Mouse (Mus musculus) limb, embryonic 10.5 days (tissue): ENCODE measurements at regions not wholly inside any gene's neighbourhood (a gene's known extent, or its start where the extent isn't known, plus 50 kb on each side); places are given as distances from the start of the nearest gene placed in this dataset.

ENCODE experiments used
- DNase-seq: peaks from one replicate; pipeline ENCODE4 v3.0.0-alpha.2; 2017; ENCODE audit warnings: low spot score
- H3K27ac ChIP-seq: fragments of 300-500 bp; sonication (generic); 2 replicates; pipeline ENCODE4 v1.5.1; 2016; ENCODE audit warnings: mild to moderate bottlenecking
- H3K27me3 ChIP-seq: fragments of 300-500 bp; sonication (generic); 2 replicates; pipeline ENCODE4 v1.6.1; 2016; ENCODE audit warnings: low read depth, mild to moderate bottlenecking; ENCODE audit not compliant: poor library complexity, severe bottlenecking
- H3K36me3 ChIP-seq: fragments of 300-500 bp; sonication (generic); 2 replicates; pipeline ENCODE4 v1.6.1; 2016; ENCODE audit warnings: mild to moderate bottlenecking, moderate library complexity
- H3K4me1 ChIP-seq: fragments of 300-500 bp; sonication (generic); 2 replicates; pipeline ENCODE4 v1.6.1; 2016
- H3K4me3 ChIP-seq: fragments of 300-500 bp; sonication (generic); 2 replicates; pipeline ENCODE4 v1.5.1; 2016; ENCODE audit warnings: mild to moderate bottlenecking, moderate library complexity
- H3K9me3 ChIP-seq: fragments of 300-500 bp; sonication (generic); replicated peaks from 2 replicates; pipeline ENCODE4 v1.6.1; 2016; ENCODE audit warnings: mild to moderate bottlenecking
- WGBS: fragments of 180-500 bp; shearing (Covaris S2); methylation state at CpG from one replicate; pipeline ENCODE4 v1.1.7; 2016; 5-methylcytosine and 5-hydroxymethylcytosine counted together

GRCm38 (mm10) chr13:101483816-101484215 lies 284.2 kb downstream of the Pik3r1 start:
- no peaks in the 10 kb centered on the region for H3K36me3 ChIP-seq
- DNase-seq, result no peak
- H3K27me3 ChIP-seq, result no peaks in the 10 kb centered on the region
- no peak overlapping the region for H3K4me3 ChIP-seq
- no peak overlapping the region for H3K27ac ChIP-seq
- no peaks in the 10 kb centered on the region for H3K9me3 ChIP-seq
- peaks cover 3% of the 10 kb centered on the region; the same call in 1 of the 2 replicates for H3K4me1 ChIP-seq
- WGBS, result 92% methylated on average over 3 of the region's 3 CpGs

- Histone ChIP-seq H3K4me3 (no peak overlapping the region), H3K4me1 (peaks cover 3% of the 10 kb centered on the region; the same call in 1 of the 2 replicates), H3K36me3 (no peaks in the 10 kb centered on the region), H3K9me3 (no peaks in the 10 kb centered on the region), H3K27ac (no peak overlapping the region), H3K27me3 (no peaks in the 10 kb centered on the region)
- WGBS, result 88% methylated on average over 6 of the region's 6 CpGs
- DNase-seq, result no peak
Observed at GRCm38 (mm10) chr13:101481551-101482184, 286.3 kb downstream of the Pik3r1 start.

- 93% methylated on average over 2 of the region's 2 CpGs for WGBS
- no peaks in the 10 kb centered on the region for H3K27me3 ChIP-seq
- no peaks in the 10 kb centered on the region for H3K36me3 ChIP-seq
- H3K27ac ChIP-seq, result no peak overlapping the region
- H3K4me1 ChIP-seq, result peaks cover 3% of the 10 kb centered on the region; the same call in 1 of the 2 replicates
- no peak for DNase-seq
- no peaks in the 10 kb centered on the region for H3K9me3 ChIP-seq
- H3K4me3 ChIP-seq, result no peak overlapping the region
Observed at GRCm38 (mm10) chr13:101479297-101479652, 288.7 kb downstream of the Pik3r1 start.

- no peaks in the 10 kb centered on the region for H3K27me3 ChIP-seq
- H3K27ac ChIP-seq, result no peak overlapping the region
- H3K36me3 ChIP-seq, result no peaks in the 10 kb centered on the region
- DNase-seq, result no peak
- H3K9me3 ChIP-seq, result no peaks in the 10 kb centered on the region
- WGBS, result 81% methylated on average over 4 of the region's 4 CpGs
- H3K4me1 ChIP-seq, result peaks cover 3% of the 10 kb centered on the region; the same call in 1 of the 2 replicates
- no peak overlapping the region for H3K4me3 ChIP-seq
Observed at GRCm38 (mm10) chr13:101478608-101479296, 289.3 kb downstream of the Pik3r1 start.

DNA sequence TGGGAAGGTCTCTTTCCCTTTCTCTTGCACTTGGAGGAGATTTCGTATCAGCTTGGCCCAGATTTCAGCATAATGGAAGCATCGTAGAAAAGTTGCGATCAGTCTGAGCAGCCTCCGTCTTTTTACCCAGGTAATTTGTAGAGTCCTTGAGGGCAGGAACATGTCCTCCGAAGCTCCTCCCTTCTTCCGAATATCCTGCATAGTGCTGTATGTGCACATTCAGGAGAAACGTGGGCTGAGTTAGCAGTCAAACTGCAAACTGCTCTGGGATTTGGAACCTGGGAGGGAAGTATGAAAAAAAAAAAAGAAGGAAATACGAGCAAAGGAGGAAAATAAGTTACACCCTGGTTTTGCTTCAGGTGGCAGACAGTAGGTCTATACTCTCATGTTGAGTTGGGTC lies 294.7 kb downstream of the Pik3r1 start:
- H3K27me3 ChIP-seq, result no peaks in the 10 kb centered on the region
- H3K4me1 ChIP-seq, result no peaks in the 10 kb centered on the region
- H3K36me3 ChIP-seq, result no peaks in the 10 kb centered on the region
- no peak overlapping the region for H3K4me3 ChIP-seq
- DNase-seq, result no peak
- no peaks in the 10 kb centered on the region for H3K9me3 ChIP-seq
- H3K27ac ChIP-seq, result no peak overlapping the region
- WGBS, result 92% methylated on average over 8 of the region's 8 CpGs

DNA sequence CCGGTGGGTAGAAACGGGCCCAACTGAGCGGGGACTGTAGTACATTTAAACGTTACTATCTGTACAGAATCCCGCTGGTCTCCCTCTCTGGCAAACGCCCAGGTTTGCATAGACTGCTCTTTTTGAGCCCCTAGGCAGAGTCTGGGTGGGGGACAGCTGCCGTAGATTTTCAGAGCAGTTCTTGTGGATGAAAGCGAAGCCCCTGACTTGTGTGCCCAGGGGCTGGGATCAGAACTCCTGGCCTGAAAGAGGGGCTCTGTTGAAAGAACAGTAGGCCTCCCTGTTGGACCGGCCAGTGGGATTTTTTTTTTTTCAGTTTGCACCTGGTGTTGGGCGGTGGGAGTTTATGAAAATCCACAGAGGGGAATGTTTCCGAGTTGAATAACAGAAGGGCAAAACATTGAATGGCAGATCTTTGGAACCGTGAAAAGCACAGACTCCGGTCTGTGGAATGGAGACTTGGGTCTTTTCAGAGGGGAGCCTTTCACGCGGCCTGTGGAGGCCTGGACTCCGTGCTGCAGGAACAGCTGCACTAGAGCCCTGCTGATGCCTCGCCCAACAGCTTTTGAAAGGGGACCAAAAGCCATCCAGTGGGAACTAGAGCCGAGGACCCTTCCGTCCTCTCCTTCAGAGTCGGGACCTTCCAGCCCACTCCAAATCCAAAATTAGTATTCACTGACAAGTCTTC lies 297.3 kb downstream of the Pik3r1 start:
- Histone ChIP-seq H3K4me1 (0 out of 2 replicates have a peak, but pooled peaks cover 3% of the 10 kb centered on the region), H3K27ac (no peak overlapping the region), H3K27me3 (no peaks in the 10 kb centered on the region), H3K4me3 (no peak overlapping the region), H3K9me3 (no peaks in the 10 kb centered on the region), H3K36me3 (no peaks in the 10 kb centered on the region)
- DNase-seq, result no peak
- 88% methylated on average over 20 of the region's 20 CpGs for WGBS

- no peak overlapping the region for H3K27ac ChIP-seq
- peaks cover 13% of the 10 kb centered on the region for H3K4me1 ChIP-seq
- DNase-seq, result no peak
- H3K27me3 ChIP-seq, result no peaks in the 10 kb centered on the region
- 69% methylated on average over 3 of the region's 3 CpGs for WGBS
- no peak overlapping the region for H3K4me3 ChIP-seq
- no peaks in the 10 kb centered on the region for H3K36me3 ChIP-seq
- no peaks in the 10 kb centered on the region for H3K9me3 ChIP-seq
Observed at GRCm38 (mm10) chr13:101465748-101466127, 302.3 kb downstream of the Pik3r1 start.

GRCm38 (mm10) chr13:101464928-101465747 lies 302.9 kb downstream of the Pik3r1 start:
- no peak overlapping the region for H3K4me3 ChIP-seq
- 58% methylated on average over 7 of the region's 7 CpGs for WGBS
- DNase-seq, result no peak
- H3K27me3 ChIP-seq, result no peaks in the 10 kb centered on the region
- no peaks in the 10 kb centered on the region for H3K9me3 ChIP-seq
- H3K4me1 ChIP-seq, result peaks cover 13% of the 10 kb centered on the region
- H3K27ac ChIP-seq, result no peak overlapping the region
- H3K36me3 ChIP-seq, result no peaks in the 10 kb centered on the region

DNA sequence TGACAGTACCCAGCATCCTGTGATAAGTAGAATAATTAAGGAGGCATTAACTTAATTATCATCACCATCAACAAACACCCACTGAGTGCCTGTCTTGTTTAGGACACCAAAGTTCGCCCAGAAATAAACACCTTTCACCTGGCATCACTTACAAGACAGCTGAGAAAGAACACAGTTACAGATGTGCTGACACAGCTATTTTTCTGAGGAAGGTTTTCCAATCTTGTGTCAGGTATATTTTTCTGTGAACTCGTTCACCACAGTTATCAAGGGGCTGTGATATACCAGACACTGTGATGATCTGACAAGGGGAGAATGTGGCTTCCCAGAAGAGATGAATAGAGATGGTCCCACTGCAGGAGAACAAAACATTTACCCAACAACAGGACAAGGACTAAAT lies 311.1 kb downstream of the Pik3r1 start:
- H3K4me1 ChIP-seq, result no peaks in the 10 kb centered on the region
- DNase-seq, result no peak
- H3K27me3 ChIP-seq, result no peaks in the 10 kb centered on the region
- no peak overlapping the region for H3K27ac ChIP-seq
- H3K4me3 ChIP-seq, result no peak overlapping the region
- no peaks in the 10 kb centered on the region for H3K9me3 ChIP-seq
- WGBS, result 70% methylated on average over 2 of the region's 2 CpGs
- no peaks in the 10 kb centered on the region for H3K36me3 ChIP-seq

DNA sequence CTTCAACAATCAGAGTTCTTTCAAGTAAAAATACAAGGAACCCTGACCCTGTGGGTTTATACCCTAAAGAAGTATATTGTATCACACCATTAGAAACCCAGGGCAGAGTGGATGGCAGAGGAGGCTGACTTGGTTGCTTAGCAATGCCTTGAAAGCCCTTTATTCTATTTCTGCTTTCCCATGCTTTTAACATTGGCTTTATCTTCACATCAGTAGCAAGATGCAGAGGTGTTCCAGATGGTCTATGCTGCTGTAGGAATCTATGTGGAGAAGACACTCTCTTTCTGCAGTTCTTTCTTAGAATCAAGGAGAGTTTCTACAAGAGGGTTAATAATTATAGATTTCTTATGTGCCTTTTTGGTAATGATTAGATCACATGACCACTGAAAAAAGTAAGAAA lies 313.7 kb downstream of the Pik3r1 start:
- no peak overlapping the region for H3K27ac ChIP-seq
- no peak for DNase-seq
- no peaks in the 10 kb centered on the region for H3K36me3 ChIP-seq
- H3K27me3 ChIP-seq, result no peaks in the 10 kb centered on the region
- H3K9me3 ChIP-seq, result no peaks in the 10 kb centered on the region
- no peak overlapping the region for H3K4me3 ChIP-seq
- H3K4me1 ChIP-seq, result no peaks in the 10 kb centered on the region

DNA sequence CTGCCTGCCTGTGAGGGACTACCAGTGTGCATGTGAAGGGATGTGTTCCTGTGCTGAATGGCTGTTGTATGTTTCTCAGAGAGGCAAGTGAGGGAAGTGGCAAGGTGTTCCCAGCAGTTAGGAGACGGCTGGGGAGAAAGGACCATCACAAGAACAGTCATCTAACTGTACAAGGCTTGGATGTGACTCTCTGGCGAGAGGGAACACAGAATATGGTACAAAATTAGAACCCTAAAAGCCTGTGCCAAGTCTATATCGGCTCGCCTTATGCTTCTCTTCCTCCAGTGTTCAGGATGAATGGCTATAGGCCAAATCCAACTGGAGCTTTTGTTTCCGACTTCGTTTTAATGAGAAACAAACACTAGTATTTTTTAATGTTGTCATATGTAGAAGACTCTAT lies 317.5 kb downstream of the Pik3r1 start:
- no peak overlapping the region for H3K4me3 ChIP-seq
- H3K27me3 ChIP-seq, result no peaks in the 10 kb centered on the region
- H3K4me1 ChIP-seq, result no peaks in the 10 kb centered on the region
- no peaks in the 10 kb centered on the region for H3K36me3 ChIP-seq
- H3K9me3 ChIP-seq, result no peaks in the 10 kb centered on the region
- DNase-seq, result no peak
- 93% methylated on average over 6 of the region's 6 CpGs for WGBS
- H3K27ac ChIP-seq, result no peak overlapping the region

DNA sequence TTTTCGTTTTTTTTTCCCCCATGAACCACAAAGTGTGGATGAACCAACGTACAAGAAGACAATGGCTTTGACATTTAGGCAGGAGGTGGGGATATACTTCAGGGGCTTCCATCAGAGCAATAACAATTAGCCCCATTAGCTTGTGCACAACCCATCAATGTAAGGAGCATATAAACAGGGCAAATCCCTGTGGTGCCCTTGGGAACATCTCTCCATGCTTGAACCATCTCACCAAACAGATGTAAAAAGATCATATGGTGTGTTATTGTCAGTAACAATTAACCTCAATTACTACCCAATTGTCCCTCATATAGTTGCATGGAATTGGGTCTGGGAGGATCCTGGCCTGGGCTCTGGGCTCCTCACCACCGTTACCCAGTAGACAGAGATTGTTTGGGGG lies 328.5 kb downstream of the Pik3r1 start:
- no peak for DNase-seq
- Histone ChIP-seq H3K4me1 (peaks cover 14% of the 10 kb centered on the region), H3K27ac (no peak overlapping the region), H3K9me3 (no peaks in the 10 kb centered on the region), H3K4me3 (no peak overlapping the region), H3K27me3 (peaks cover 33% of the 10 kb centered on the region; the same call in 1 of the 2 replicates), H3K36me3 (no peaks in the 10 kb centered on the region)
- WGBS, result 48% methylated on average over 3 of the region's 3 CpGs

GRCm38 (mm10) chr13:101439041-101439440 lies 329.0 kb downstream of the Pik3r1 start:
- Histone ChIP-seq H3K9me3 (no peaks in the 10 kb centered on the region), H3K36me3 (no peaks in the 10 kb centered on the region), H3K27me3 (peaks cover 33% of the 10 kb centered on the region; the same call in 1 of the 2 replicates), H3K4me1 (peaks cover 14% of the 10 kb centered on the region), H3K4me3 (no peak overlapping the region), H3K27ac (no peak overlapping the region)
- DNase-seq, result no peak
- 26% methylated on average over 6 of the region's 6 CpGs for WGBS
